Mouse (Mus musculus) erythroblast, embryonic 14.5 days (primary cell): ENCODE results near the gene Rilp.

Experiments used
- GATA1 ChIP-seq: IDR thresholded peaks from 2 replicates; pipeline ENCODE4 v1.6.1; 2012; ENCODE audit warnings: low read length, inconsistent platforms, mixed read lengths
- TAL1 ChIP-seq: IDR thresholded peaks from 3 replicates; pipeline ENCODE4 v1.6.1; 2012; ENCODE audit warnings: low read length, inconsistent platforms, mixed read lengths

DNA sequence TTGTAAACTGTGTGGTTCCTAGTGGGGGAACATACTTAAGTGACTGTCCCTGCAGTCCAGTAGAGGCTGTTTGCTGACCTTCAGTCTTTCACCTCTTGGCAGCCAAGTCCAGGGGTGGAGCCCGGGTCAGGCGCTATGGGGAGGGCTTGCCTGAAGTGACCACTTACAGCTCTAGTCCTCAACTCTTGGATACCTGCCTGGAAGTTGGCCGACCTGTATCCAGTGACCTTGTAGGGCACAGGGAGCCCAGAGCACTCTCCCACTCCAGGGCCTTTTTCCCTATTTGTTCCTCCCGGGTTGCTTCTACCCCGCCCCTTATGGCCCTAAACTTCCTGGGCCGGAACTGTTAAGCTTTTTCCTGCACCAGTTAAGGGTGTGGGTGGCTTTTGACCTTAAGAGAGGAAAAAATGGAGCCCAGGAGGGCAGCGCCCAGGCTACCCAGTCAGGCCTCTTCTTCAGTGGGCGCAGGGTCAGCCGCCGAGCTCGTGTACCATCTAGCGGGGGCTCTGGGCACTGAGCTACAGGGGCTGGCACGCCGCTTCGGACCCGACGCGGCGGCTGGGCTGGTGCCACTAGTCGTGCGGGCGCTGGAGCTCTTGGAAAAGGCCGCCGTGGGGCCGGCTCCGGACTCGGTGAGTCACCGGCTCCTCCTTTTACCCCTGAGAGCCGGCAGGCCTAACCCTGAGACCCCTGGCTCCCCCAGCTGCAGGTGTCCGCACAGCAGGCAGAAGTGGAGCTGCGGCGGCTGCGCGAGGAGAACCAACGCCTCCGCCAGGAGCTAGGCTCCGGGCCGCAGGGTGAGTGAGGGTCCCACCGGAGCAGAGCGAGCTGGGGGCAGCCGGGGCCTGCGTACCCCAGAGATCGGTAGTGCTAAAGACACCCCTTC, at the start of gene Rilp:
- TF ChIP-seq GATA1 = no peak
- TF ChIP-seq TAL1 = no peak
